Mouse (Mus musculus) 3134 (cell line): ENCODE measurements around the gene Gins2.

ENCODE experiments used
- DNase-seq: peaks from one replicate; pipeline ENCODE4 v3.0.0-alpha.2; 2011; ENCODE audit warnings: low spot score; ENCODE audit not compliant: insufficient read length; ENCODE audit errors: extremely low read depth

Gins2 gene

DNA sequence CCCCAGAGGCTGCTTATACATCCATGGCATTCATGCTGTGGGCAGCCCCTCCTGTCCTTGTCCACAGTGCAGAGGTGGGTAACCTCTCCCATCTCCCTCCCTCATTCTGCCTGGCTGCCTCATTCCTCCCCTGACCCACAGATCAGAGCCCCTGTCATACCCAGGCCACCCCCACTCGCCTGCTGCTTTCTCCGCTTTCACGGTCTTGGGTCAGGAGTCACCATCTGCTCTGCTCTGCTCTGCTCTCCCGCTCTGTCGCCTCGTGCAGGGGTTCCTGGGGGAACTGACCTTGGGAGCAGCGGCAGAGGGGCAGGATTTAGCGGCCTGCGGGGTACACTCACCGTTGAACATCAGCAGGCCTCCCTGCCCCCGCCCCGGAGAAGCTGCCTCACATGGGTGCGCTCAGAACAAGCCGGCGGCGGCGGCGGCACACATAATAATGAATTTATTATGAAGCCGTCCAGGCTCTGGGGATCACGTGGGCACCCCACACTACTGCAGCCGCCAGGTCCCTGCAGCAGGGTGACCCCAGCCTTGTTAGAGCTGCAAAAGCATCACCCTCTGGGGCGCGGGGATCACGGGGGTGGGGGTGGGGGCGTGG, 39.7 kb downstream of the Gins2 start:
- no peak for DNase-seq

DNA sequence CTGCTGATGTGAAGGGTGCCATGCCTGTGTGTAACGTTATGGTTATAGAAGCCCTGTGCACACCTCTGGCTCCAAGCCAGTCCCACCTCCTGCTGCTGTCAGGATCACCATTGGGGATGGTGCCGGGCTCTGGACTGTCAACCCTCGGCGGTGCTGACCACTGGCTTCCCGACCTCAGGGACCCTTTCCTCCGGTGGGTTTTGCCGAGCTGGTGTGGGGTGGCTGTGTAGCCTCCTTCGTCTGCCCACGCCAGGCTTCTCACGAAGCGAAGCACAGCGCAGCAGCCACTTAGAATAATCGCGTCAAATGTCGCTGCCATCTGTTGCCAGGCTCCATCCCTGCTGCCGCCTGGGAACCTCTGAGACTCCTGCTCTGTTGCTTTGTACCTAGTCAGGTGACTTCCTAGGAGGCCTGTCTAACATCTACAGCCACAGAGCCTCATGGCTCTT, 40.8 kb downstream of the Gins2 start:
- no peak for DNase-seq

DNA sequence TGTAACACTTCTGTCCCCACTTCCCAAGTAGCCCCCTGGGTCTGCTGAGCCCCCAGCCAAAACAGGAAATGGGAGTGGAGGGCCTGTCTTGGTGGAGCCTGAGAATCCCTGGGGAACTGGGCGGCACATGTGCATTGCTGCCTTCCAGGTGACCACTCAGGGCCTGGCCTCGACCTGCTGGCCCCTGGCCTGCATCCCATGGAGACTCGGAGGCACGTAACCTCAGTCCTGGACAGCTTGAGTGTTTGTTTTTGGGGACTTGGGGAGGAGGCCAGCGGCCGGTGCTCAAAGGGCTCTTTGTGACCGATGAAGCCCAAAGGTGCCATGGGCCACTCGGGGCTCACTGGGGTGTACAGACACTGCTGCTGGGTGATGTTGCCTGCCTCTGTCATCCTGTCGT, 41.5 kb downstream of the Gins2 start:
- no peak for DNase-seq

- DNase-seq, result no peak
Observed at GRCm38 (mm10) chr8:120544155-120544554, 44.9 kb downstream of the Gins2 start.

DNA sequence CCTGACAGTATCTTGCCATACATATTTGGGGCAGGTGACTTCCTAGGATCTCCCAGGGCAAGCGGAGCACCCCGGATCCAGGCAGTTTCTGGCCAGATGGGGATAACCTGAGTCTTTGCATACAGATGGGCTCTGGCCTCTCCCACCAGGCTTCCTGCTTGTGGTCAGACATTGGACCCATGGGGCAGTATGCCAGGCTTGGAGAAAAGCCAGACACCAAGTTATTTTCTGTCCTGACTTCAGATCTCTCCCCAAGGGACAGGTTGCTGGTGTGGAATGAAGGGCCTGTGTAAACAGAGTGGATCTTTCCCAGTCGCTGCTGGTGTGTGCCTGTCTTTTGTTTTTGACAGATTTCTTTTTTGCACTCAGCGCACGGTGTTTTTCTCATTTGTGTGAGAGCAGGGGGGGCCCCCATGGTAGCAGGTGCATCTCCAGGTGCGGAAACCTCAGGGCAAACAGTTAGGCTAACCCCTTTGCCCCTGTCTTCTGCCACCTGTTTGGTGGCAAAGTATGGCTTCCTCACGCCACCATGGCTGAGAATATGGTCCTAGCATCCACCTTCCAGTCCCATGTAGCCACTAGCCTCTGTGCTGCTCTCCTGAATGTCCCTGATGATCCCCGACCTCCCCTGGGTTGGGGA, 45.6 kb downstream of the Gins2 start:
- peak; percentile 57 for DNase-seq

GRCm38 (mm10) chr8:120542995-120543394, 46.1 kb downstream of the Gins2 start:
- no peak for DNase-seq

DNA sequence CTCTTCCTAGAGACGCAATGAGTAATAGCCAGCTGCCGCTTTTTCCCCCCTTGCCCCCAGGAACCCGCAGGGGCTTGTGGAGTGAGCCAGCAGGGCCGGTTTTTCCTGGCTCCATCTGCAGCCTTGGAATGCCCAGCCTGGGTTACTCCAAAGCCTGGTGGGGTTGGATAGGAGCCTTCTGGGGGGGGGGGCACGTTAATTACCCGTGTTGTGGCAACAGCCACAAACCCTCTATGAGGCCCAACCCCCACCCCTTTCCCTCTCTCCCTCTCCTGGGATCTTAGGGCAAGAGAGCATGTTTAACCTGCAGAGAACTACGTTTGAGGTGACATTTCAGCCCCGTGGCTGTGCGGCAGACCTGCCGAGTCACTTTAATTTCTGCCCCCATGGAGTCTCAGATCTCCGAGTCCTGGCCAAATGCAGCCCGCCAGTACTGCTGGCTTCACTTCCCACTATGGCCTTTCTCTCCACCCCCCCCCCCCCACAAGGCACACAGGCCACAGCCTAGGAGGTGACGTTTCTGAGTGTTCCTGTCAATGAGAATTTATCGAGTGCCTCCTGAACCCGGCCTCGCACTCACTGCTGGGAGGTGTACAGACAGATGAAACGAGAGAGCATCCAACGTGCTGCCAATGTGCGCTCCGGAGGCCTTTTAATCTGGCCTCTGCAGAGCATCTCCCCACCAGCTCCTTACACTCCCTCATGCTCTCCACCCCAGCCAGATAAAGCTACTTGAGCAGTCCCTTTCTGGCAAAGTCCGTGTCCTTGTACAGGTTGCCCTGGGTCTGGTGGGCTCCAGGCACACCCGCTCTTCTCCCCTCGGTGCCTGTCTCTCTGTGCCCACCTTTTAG, 49.1 kb downstream of the Gins2 start:
- peak; percentile 32 for DNase-seq

DNA sequence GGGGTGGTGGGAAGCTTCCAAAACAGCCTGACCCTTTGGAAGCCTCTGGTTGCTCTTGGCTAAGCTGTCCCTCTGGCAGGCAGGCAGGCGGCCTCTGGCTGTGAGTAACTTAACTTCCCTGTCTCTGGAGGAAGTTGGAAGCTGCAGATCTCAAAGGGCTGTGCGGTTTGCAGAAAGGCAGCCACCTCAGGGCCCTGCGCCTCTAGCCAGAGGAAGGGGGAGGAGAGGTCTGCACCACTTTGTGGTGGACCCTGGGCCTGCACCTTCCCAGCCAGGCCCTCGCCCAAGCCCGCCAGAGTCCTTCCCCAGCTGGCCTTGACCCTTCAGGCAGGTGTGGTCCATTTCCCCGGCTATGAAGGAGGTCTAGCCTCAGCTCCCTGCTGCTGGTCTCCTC, 49.7 kb downstream of the Gins2 start:
- DNase-seq, result peak; percentile 84

- peak; percentile 93 for DNase-seq
Observed at GRCm38 (mm10) chr8:120538397-120539240, 50.5 kb downstream of the Gins2 start.

GRCm38 (mm10) chr8:120537818-120538396, 51.2 kb downstream of the Gins2 start:
- peak; percentile 73 for DNase-seq

DNA sequence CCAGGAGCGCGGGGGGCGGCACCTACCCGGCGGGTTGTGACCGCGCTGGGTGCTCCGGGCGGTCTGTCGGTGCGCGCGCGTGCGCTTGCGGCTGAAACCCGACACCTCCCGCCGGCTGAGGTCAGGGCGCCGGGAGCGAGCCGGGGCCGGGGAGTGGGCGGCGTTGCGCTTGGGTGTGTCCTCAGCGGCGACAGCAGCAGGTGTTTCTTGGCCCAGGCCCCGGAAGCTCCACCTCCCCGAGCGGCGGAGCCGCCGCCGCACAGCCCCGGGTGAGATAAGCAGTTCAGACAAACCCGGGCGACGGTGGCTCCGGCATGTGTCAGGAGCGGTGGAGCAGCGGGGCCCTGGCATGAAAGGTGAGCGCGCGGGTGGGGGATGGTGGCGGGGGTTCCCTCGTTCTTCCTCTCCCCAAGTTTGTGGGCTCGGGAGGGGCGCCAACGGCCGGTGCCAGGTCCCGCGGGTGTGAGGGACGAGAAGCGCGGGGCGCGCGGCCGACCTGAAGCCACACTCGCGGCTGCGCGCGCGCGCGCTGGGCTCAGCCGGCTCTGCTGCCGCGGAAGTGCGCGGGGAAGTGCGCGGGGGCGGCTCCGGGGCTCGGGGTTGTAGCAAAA, 51.8 kb downstream of the Gins2 start:
- DNase-seq, result peak; percentile 92

GRCm38 (mm10) chr8:120536306-120537206, 52.5 kb downstream of the Gins2 start:
- peak; percentile 95 for DNase-seq

DNA sequence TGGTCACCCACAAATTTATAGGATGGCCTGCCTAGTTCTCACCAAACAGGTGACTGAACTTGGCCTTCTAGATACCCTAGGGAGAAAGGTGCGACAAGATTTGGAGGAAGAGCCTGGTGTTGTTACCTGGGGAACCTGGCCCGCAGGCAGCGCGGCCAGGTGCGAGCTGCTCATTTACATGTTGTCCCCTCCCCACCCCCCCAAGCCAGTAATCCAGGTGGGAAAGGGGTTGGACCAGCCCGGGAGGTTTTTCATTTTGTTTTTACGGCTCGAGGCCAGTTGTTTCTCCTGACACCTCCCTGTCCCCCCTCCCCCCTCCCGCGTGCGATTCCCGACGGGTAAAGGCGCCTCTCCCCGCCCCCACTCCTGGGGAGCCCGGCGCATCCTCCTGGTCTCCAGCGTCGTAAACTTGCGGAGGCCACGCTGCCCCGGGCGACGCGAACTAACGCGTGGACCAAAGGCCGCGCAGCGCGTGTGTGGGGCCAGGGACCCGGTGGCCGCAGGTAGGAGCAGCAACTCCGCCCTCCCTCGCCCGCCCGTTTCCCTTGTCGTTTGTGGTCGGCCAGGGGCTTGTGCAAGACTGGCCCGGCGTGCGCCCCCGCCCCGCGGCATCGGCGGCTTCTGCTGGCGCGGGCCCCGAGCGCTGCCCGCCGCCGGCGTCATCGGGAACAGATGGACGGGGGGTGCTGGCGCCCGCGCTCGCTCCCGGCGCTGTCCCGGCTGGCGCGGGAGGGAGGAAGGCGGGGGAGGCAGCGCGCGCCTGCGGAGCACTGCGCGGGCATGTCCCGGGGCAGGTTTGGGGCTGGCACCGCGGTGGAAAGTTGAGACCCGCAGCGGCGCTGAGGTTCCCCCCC, 53.4 kb downstream of the Gins2 start:
- peak; percentile 78 for DNase-seq

DNA sequence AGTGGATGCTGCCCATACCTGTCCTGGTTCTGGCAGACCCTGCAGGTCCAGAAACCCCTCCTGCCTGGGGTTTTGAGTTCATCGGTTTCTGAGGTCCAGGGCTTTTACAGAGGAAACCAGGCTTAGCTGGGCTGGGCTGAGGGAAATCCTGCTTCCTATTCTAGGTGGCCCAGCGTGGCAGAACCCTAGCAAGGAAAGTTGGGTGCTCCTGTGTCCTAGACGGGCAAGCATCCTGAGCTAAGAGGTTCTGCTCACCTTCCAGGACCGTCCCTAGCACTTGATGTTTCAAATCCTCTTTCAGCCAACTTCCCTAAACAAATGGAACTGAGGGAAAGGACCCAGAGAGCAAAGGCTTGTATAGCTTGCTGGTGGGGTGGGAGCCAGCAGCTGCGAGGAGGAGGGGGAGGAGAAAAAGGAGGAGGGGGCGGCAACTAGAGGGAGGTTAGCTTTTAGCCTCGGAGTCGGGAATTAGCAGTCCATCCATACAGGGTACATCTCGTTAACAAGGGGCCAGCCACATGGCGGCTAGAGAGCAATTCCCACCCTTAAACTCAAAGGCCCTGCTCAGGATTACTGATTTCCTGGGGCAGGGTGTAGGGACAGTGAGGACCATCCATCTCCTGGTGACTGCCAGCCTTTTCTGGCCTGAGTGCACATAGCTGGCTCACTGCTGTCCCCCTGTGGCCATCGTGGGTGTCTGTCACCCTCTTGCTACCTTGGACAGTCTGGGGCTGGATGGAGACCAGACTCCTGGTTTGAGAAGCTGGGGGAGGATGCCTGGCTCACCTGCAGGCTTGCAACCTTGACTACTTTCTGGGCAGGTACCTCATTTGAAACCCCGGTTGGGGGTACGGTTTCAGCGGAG, 54.4 kb downstream of the Gins2 start:
- DNase-seq, result peak; percentile 65

DNA sequence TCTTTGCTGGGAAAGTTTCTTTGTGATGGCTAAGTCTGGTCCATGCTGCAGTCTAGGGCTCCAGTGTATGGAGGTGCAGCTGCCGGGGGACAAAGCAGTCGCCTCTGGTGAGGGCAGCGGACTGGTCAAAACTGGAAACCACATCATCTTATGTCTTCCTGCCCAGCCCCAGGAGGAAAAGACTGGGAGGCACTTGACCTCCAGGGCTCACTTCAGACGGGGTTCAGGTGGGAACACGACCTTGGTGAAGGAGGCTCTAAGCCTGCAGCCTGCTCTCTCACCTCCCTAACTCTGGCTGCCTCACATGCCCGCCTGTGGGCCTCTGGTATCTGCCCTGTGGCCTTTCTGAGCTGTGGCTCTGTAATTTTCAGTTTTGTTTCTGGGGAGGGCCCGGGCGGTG, 55.0 kb downstream of the Gins2 start:
- DNase-seq, result no peak

GRCm38 (mm10) chr8:120533380-120533779, 55.7 kb downstream of the Gins2 start:
- no peak for DNase-seq

GRCm38 (mm10) chr8:120532517-120533215, 56.4 kb downstream of the Gins2 start:
- no peak for DNase-seq
